Mouse (Mus musculus) neural tube, embryonic 15.5 days (tissue): Measurements from ENCODE around the gene Rsbn1l. TPM values are rescaled to one million over a fixed set of nuclear protein-coding genes. Genes with fewer than 3 reads are reported as not detected.

Experiments
- ATAC-seq: fragments of 200-750 bp; cut with Nextera tagmentation; 2 replicates; pipeline ENCODE4 v1.8.0; 2017; ENCODE audit warnings: mild to moderate bottlenecking, moderate TSS enrichment, moderate library complexity; ENCODE audit not compliant: low FRiP score
- H3K27ac ChIP-seq: fragments of 300-500 bp; sonication (generic); replicated peaks from 2 replicates; pipeline ENCODE4 v1.5.1; 2015; ENCODE audit warnings: mild to moderate bottlenecking, inconsistent platforms
- H3K27me3 ChIP-seq: fragments of 300-500 bp; sonication (generic); replicated peaks from 2 replicates; pipeline ENCODE4 v1.6.1; 2015; ENCODE audit warnings: inconsistent platforms
- H3K36me3 ChIP-seq: fragments of 300-500 bp; sonication (generic); 2 replicates; pipeline ENCODE4 v1.6.1; 2015; ENCODE audit warnings: inconsistent platforms
- H3K4me1 ChIP-seq: fragments of 300-500 bp; sonication (generic); 2 replicates; pipeline ENCODE4 v1.6.1; 2015; ENCODE audit warnings: inconsistent platforms
- H3K4me2 ChIP-seq: fragments of 300-500 bp; sonication (generic); 2 replicates; pipeline ENCODE4 v1.6.1; 2015; ENCODE audit warnings: inconsistent platforms, mild to moderate bottlenecking, moderate library complexity
- H3K4me3 ChIP-seq: fragments of 300-500 bp; sonication (generic); replicated peaks from 2 replicates; pipeline ENCODE4 v1.5.1; 2015; ENCODE audit warnings: mild to moderate bottlenecking, inconsistent platforms
- H3K9ac ChIP-seq: fragments of 300-500 bp; sonication (generic); replicated peaks from 2 replicates; pipeline ENCODE4 v1.6.1; 2015; ENCODE audit warnings: mild to moderate bottlenecking, inconsistent platforms
- H3K9me3 ChIP-seq: fragments of 300-500 bp; sonication (generic); replicated peaks from 2 replicates; pipeline ENCODE4 v1.6.1; 2016; ENCODE audit warnings: inconsistent platforms
- WGBS: fragments of 180-500 bp; shearing (Covaris S2); methylation state at CpG from one replicate; pipeline ENCODE4 v1.1.7; 2015; ENCODE audit warnings: mixed read lengths; 5-methylcytosine and 5-hydroxymethylcytosine counted together
- polyA plus RNA-seq: library from polyadenylated mRNA; unstranded; fragments of >200 nt; fragmentation: Nextera tagmentation; extraction: Ambion mirVana; gene quantifications from 2 replicates; pipeline ENCODE4 v1.2.1, GENCODE M21; 2015

Gene Rsbn1l
- polyA plus RNA-seq, 1 experiment from 2014 or later: 4.4 TPM

- peaks cover 20% of the 10 kb centered on the region for H3K4me1 ChIP-seq
- H3K27me3 ChIP-seq: no peaks in the 10 kb centered on the region
- ATAC-seq: no peak
- peaks cover 7% of the 10 kb centered on the region; the same call in 1 of the 2 replicates for H3K36me3 ChIP-seq
- WGBS: 83% methylated on average over 4 of the region's 4 CpGs
- no peak overlapping the region for H3K4me3 ChIP-seq
- H3K9me3 ChIP-seq: no peaks in the 10 kb centered on the region
- peak overlapping the region; percentile 69 for H3K4me2 ChIP-seq
- no peak overlapping the region for H3K9ac ChIP-seq
- H3K27ac ChIP-seq: no peak overlapping the region
These were observed 72.1 kb downstream of the Rsbn1l start for GRCm38 (mm10) chr5:20884036-20884620.

- H3K9me3 ChIP-seq: no peaks in the 10 kb centered on the region
- peak within 1 kb of the TSS; percentile 87 for H3K4me3 ChIP-seq
- peak; percentile 99 for ATAC-seq
- H3K9ac ChIP-seq: peak within 1 kb of the TSS; percentile 85
- under 1% methylated on average over 87 of the region's 94 CpGs for WGBS
- peak within 1 kb of the TSS; percentile 96 for H3K27ac ChIP-seq
- peaks cover 22% of the 10 kb centered on the region for H3K4me1 ChIP-seq
- peak within 1 kb of the TSS; percentile 69 for H3K4me2 ChIP-seq
- no peaks in the 10 kb centered on the region for H3K27me3 ChIP-seq
- peaks cover 5% of the 10 kb centered on the region; the same call in 1 of the 2 replicates for H3K36me3 ChIP-seq
These were observed 74.0 kb downstream of the Rsbn1l start, which contains the start of the genes Phtf2 and Tmem60 for GRCm38 (mm10) chr5:20881915-20882800. Phtf2 (minus strand) TSS chr5:20882124. Tmem60 (plus strand) TSS chr5:20882191.

GRCm38 (mm10) chr5:20880797-20881775, 75.1 kb downstream of the Rsbn1l start:
- peaks cover 22% of the 10 kb centered on the region for H3K4me1 ChIP-seq
- peak overlapping the region; percentile 96 for H3K27ac ChIP-seq
- no peaks in the 10 kb centered on the region for H3K27me3 ChIP-seq
- H3K9me3 ChIP-seq: no peaks in the 10 kb centered on the region
- H3K9ac ChIP-seq: peak overlapping the region; percentile 80
- 1% methylated on average over 49 of the region's 64 CpGs for WGBS
- peak; percentile 36 for ATAC-seq
- H3K36me3 ChIP-seq: peaks cover 5% of the 10 kb centered on the region; the same call in 1 of the 2 replicates
- peak overlapping the region; percentile 60 for H3K4me2 ChIP-seq
- H3K4me3 ChIP-seq: peak overlapping the region; percentile 87

GRCm38 (mm10) chr5:20880386-20880785, 75.8 kb downstream of the Rsbn1l start:
- Histone ChIP-seq H3K27me3 (no peaks in the 10 kb centered on the region), H3K9ac (no peak overlapping the region), H3K4me3 (peak overlapping the region; percentile 87), H3K9me3 (no peaks in the 10 kb centered on the region), H3K27ac (no peak overlapping the region), H3K36me3 (peaks cover 3% of the 10 kb centered on the region; the same call in 1 of the 2 replicates), H3K4me2 (peak overlapping the region; percentile 60), H3K4me1 (peaks cover 22% of the 10 kb centered on the region)
- WGBS: 71% methylated on average over 2 of the region's 2 CpGs
- ATAC-seq: no peak

GRCm38 (mm10) chr5:20876934-20877426, 79.2 kb downstream of the Rsbn1l start:
- Histone ChIP-seq H3K27ac (no peak overlapping the region), H3K9ac (no peak overlapping the region), H3K27me3 (no peaks in the 10 kb centered on the region), H3K4me3 (no peak overlapping the region), H3K4me2 (no peak overlapping the region), H3K9me3 (no peaks in the 10 kb centered on the region), H3K4me1 (peaks cover 7% of the 10 kb centered on the region), H3K36me3 (no peaks in the 10 kb centered on the region)
- ATAC-seq: no peak
- 84% methylated on average over 1 of the region's 1 CpGs for WGBS

GRCm38 (mm10) chr5:20873146-20873545, 83.1 kb downstream of the Rsbn1l start:
- H3K9ac ChIP-seq: no peak overlapping the region
- ATAC-seq: no peak
- no peaks in the 10 kb centered on the region for H3K9me3 ChIP-seq
- H3K27me3 ChIP-seq: no peaks in the 10 kb centered on the region
- 40% methylated on average over 1 of the region's 1 CpGs for WGBS
- no peak overlapping the region for H3K4me2 ChIP-seq
- H3K36me3 ChIP-seq: no peaks in the 10 kb centered on the region
- H3K4me1 ChIP-seq: no peaks in the 10 kb centered on the region
- H3K4me3 ChIP-seq: no peak overlapping the region
- H3K27ac ChIP-seq: no peak overlapping the region

GRCm38 (mm10) chr5:20865193-20865755, 90.9 kb downstream of the Rsbn1l start:
- no peaks in the 10 kb centered on the region for H3K9me3 ChIP-seq
- no peaks in the 10 kb centered on the region for H3K27me3 ChIP-seq
- H3K4me2 ChIP-seq: no peak overlapping the region
- whole genome bisulfite sequencing: 84% methylated on average over 2 of the region's 2 CpGs
- H3K9ac ChIP-seq: no peak overlapping the region
- ATAC-seq: no peak
- H3K4me1 ChIP-seq: peaks cover 13% of the 10 kb centered on the region; the same call in 1 of the 2 replicates
- H3K27ac ChIP-seq: no peak overlapping the region
- H3K36me3 ChIP-seq: no peaks in the 10 kb centered on the region
- no peak overlapping the region for H3K4me3 ChIP-seq

- Histone ChIP-seq H3K27ac (no peak overlapping the region), H3K4me1 (peaks cover 13% of the 10 kb centered on the region; the same call in 1 of the 2 replicates), H3K27me3 (no peaks in the 10 kb centered on the region), H3K4me2 (no peak overlapping the region), H3K9ac (no peak overlapping the region), H3K9me3 (no peaks in the 10 kb centered on the region), H3K4me3 (no peak overlapping the region), H3K36me3 (no peaks in the 10 kb centered on the region)
- ATAC-seq: no peak
- WGBS: 72% methylated on average over 4 of the region's 4 CpGs
These were observed 91.8 kb downstream of the Rsbn1l start for GRCm38 (mm10) chr5:20864216-20864969.

- ATAC-seq: no peak
- no peak overlapping the region for H3K9ac ChIP-seq
These were observed 94.3 kb downstream of the Rsbn1l start for GRCm38 (mm10) chr5:20861901-20862300.

GRCm38 (mm10) chr5:20860565-20860964, 95.6 kb downstream of the Rsbn1l start:
- H3K4me1 ChIP-seq: peaks cover 11% of the 10 kb centered on the region; the same call in 1 of the 2 replicates
- no peak overlapping the region for H3K9ac ChIP-seq
- no peak overlapping the region for H3K27ac ChIP-seq
- no peak for ATAC-seq
- H3K9me3 ChIP-seq: no peaks in the 10 kb centered on the region
- no peak overlapping the region for H3K4me3 ChIP-seq
- WGBS: 90% methylated on average over 4 of the region's 4 CpGs
- H3K27me3 ChIP-seq: no peaks in the 10 kb centered on the region
- no peak overlapping the region for H3K4me2 ChIP-seq
- H3K36me3 ChIP-seq: no peaks in the 10 kb centered on the region

More at GRCm38 (mm10) chr5:20861901-20862300, 94.3 kb downstream of the Rsbn1l start:
- H3K27me3 ChIP-seq: no peaks in the 10 kb centered on the region
- no peak overlapping the region for H3K27ac ChIP-seq
- H3K36me3 ChIP-seq: no peaks in the 10 kb centered on the region
- H3K4me3 ChIP-seq: no peak overlapping the region
- no peak overlapping the region for H3K4me2 ChIP-seq
- H3K4me1 ChIP-seq: peaks cover 13% of the 10 kb centered on the region; the same call in 1 of the 2 replicates
- H3K9me3 ChIP-seq: no peaks in the 10 kb centered on the region
- 94% methylated on average over 2 of the region's 2 CpGs for WGBS
